Mouse (Mus musculus) kidney, adult 2 months (tissue): ENCODE data around the gene Znrf3.

Experiments
- CTCF ChIP-seq: fragments of 200-500 bp; conservative IDR thresholded peaks from 2 replicates; pipeline ENCODE4 v1.5.1; 2011; ENCODE audit warnings: low read depth, mild to moderate bottlenecking, control low read depth, low read length, moderate library complexity, mixed read lengths; ENCODE audit not compliant: insufficient read depth, insufficient read length
- POLR2A ChIP-seq: fragments of 200-500 bp; IDR thresholded peaks from one replicate; pipeline ENCODE4 v1.6.1; 2011; ENCODE audit warnings: low read depth, low read length, control low read depth

DNA sequence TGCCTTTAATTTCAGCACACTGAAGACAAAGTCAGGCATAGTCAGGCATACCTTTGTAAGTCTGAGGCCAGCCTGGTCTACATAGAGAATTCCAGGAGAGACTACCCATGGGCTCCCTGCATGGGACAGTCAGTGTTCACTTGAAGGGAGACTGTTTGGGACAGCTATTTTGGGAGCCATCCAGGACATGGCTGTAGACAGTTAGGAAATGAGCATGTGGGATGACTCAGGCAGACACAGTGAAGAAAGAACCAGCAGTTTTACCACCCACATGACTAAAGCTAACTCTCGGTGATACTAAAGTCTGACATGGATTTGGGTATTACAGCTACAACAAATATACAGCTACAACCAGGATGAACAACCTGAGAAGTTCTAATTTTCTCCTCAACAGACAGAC is 89.9 kb downstream of the Znrf3 start:
- TF ChIP-seq POLR2A (no peak), CTCF (no peak)
